Mouse (Mus musculus): ENCODE results near the gene Vmn1r121.
"Not testable (repeated sequence)": the region's sequence is repeated elsewhere in the genome, so short reads cannot be mapped to it uniquely, and the experiment has no call there.

Gene Vmn1r121

DNA sequence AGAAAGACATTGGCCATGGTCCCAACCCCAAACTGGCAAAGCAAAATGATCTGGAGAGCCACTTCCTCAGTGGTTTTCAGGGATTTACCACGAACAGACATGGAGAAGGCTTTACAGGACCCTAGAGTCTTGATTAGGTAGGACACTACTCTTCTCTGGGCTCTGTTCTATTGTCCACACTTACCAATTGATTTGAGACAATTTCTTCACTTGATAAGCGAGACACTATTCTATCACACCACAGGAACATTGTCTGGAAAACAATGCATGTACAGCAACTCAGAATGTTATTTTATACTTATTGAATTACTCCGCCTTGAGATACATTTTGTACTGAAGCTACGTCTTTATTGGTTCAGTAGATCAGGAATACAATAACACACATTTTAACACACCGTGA is at the start of gene Vmn1r121:
Vmn1r121 (minus strand) TSS at position 101 of the 400 bp plus-strand sequence.
- DNase-seq (ENCODE audit: low read depth, low spot score), result not testable (repeated sequence)

DNA sequence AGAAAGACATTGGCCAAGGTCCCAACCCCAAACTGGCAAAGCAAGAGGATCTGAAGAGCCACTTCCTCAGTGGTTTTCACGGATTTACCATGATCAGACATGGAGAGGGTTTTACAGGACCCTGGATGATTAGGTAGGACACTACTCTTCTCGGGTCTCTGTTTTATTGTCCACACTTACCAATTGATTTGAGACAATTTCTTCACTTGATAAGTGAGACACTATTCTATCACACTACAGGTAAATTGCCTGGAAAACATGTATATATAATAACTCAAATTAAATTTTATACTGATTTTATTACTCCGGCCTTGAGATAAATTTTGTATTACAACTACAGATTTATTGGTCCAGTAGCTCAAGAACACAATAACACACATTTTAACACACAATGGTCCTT is 35.7 kb upstream of the Vmn1r121 start, which contains the start of gene Vmn1r122:
Vmn1r122 (minus strand) TSS at position 101 of the 400 bp plus-strand sequence.
- not testable (repeated sequence) for DNase-seq (ENCODE audit: low read depth, low spot score)

- not testable (repeated sequence) for DNase-seq (ENCODE audit: low read depth, low spot score)
These were observed 44.6 kb downstream of the Vmn1r121 start, which contains the start of gene Vmn1r120 for GRCm38 (mm10) chr7:21053684-21054083. TSS of gene Vmn1r120 (minus strand) at chr7:21053784.

Measured in retina, postnatal 7 days (tissue).